Mouse (Mus musculus) kidney, adult 8-10 months (tissue): ENCODE measurements at regions not wholly inside any gene's neighbourhood (a gene's known extent, or its start where the extent isn't known, plus 50 kb on each side); places are given as distances from the start of the nearest gene placed in this dataset.
A peak's percentile ranks its signal among the peaks of the same experiment; 100 is the strongest.

Experiments
- DNase-seq, 2 experiments: peaks; one replicate each; pipeline ENCODE4 v3.0.0; 2022

DNA sequence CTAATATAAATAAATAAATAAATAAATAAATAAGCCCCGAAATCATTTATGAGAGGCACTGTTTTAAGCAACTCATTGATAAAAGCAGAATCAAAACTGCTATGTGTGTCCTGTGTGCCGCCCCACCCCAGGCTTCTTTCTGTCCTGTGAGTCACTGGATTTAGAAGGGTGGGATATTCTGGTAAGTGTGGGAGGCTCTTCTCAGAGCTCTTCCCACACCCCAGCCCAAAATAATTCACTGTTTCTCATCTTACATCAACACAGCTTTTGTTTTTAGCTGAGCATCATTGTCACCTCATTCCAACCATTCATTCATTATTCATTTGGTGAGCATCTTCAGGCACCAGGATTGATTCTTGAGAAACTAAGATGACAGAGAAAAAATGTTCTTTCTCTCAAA lies 118.4 kb downstream of the Barx2 start:
- DNase-seq, result no peak

GRCm38 (mm10) chr9:31775956-31776355 lies 137.3 kb downstream of the Barx2 start:
- DNase-seq, result no peak

GRCm38 (mm10) chr9:31765401-31765800 lies 147.9 kb downstream of the Barx2 start:
- DNase-seq, result no peak

- no peak for DNase-seq
Observed at GRCm38 (mm10) chr9:31757894-31758561, 155.2 kb downstream of the Barx2 start.

GRCm38 (mm10) chr9:31730443-31730842 lies 182.8 kb downstream of the Barx2 start:
- no peak for DNase-seq

- no peak for DNase-seq
Observed at GRCm38 (mm10) chr9:31719309-31719708, 194.0 kb downstream of the Barx2 start.

DNA sequence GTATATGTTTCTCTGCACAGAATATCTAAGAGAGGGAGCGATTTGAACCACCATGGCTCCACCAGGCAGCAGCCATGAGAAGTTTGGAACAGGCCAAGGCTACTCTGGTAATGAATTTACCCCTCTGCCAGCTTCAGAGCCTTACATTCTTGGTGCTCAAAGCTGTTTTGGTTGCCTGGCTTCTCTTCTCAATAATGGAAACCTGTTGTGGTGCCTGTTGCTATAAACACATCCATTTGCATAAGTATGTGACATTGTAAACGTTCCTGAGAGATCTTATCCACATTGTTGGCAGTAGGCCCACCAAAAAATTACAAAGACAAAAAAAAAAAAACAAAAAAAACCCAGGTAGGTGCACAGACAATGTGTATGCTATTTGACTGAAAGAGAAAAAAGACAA lies 203.2 kb downstream of the Barx2 start:
- DNase-seq, result peak in 1 of 2 experiments; percentile 35

- DNase-seq, result no peak
Observed at GRCm38 (mm10) chr9:31706688-31707087, 206.6 kb downstream of the Barx2 start.

DNA sequence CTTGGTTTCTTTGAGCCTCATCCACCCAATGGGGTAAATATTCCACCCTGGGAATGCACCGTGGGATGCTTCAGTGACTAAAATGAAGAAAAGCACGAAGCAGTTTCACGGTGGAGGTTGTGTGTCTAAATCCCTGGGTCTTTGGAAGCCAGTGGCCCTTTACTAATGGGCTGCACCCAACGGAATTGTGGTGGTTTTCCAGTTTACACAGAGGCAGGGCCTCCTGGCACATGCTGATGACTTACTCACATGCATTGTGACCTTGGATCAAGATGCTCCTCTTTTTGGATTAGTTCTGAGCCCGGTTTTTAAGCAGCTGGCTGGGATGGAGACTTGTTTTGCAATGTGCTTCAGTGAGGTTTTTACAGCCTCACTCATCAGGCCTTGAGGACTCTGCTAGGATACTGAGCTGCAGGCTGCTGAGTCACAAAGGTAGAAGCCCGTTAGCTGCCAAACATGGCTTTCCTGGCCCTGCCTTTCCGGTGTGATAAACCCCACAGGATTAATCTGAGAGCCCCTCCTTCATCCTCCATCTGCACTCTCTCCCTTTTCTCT lies 222.3 kb downstream of the Barx2 start:
- DNase-seq, result no peak

- DNase-seq, result no peak
Observed at GRCm38 (mm10) chr9:31688398-31688705, 224.1 kb upstream of the Tmem45b start.

DNA sequence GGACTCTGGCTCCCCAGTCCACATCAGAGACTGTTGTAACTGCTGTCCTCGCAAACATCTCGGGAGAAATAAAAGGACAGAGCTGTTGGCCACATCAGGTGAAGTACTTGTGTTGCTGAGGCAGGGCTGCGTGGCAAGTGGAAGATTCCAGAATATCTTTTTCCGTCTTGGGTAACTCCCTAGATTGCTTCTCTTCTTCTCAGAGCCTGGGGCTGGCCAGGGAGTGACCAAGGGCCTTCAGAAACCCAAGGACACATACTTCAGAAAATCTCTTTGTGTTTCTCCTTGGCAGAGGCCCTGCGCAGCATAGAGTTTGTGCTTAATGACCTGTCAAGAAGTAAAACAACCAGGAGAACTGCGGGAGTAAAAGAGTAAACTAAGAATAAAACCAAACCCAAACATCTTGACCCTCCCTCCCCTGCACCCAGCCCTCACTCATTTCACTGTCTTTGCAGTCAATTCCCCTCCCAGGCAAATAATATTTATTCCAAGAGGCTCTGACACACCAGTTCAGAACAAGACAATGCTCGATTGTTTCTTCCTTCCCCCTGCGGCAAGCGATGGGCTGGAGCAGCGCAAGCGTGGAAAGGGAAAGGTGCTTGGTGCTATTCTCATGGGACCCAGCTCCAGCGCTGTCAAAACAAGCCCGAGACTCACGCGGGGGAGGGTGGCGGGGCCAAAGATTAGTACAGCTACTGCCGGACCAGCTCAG lies 223.6 kb upstream of the Tmem45b start:
- peak in 1 of 2 experiments; percentile 48 for DNase-seq

GRCm38 (mm10) chr9:31686466-31686865 lies 222.2 kb upstream of the Tmem45b start:
- DNase-seq, result no peak

GRCm38 (mm10) chr9:31684812-31685188 lies 220.5 kb upstream of the Tmem45b start:
- no peak for DNase-seq

DNA sequence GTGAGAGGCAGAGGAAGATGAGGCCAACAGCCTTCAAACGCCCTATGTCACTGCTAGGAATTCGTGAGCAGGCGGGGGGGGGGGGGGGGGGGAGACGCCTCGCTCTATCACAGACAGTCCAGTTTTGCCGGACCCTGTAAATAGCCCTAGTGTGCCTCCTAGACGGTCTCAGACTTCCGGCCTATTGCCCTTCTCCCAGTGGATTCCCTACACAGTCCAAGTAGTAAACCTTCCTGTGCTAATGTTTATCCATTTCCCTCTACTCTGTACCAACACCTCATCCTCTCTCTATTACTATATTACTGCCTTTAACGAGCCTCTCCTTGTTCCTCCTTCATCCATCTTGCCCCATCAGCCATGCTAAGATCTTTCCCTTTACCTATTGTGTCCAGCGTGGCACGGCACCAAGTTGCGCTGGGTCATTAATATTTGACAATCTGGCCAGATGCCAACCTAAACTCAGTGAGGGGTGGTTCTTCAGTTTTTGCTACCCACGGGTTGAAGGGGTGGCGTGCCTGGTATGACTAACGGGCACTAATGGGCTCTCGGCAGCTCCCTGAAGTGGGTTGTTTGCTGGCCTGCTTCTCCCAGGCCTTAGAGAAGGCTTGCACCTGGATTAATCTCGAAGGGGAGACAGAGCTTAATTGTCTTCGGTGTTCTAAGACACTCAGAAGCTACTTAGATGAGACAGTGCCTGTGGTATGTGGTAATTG lies 220.0 kb upstream of the Tmem45b start:
- peak in 1 of 2 experiments; percentile 33 for DNase-seq

DNA sequence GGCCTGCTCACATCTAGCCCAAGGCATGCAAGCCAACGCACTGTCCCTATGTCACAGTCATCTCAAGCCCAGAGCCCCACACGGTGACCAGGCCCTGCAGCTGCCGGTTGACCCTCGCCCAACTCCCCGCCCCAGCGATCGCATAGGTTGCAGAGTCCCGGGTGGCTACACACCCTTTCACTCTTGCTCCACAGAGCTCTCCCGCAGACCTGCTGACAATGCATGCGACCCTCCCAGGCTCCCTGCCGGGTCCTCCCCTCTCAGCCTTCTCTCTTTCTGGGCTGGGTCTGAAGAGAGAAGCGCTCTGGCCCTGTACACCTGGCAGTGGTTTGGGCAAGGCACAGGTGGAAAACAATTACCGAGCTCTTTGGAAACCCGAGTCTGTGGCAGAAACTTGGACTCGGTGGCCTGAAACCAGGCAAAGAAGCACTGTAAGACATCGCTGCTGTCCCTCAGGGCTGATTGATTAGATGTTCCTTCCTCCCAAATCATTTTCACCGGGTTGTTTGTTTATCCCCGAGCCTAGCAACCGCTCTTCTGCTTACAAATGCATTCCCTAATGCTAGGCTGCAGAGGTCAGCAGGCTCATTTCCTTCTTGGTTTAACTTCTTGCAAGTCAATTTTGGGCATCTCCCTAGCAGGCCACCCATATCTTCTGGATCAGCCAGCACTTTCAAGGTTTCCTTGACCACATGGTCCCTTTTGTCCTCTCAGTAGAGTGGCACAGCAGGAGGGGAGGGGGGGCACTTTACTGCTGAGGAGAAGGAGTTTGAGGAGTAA lies 219.2 kb upstream of the Tmem45b start:
- DNase-seq, result peak in 1 of 2 experiments; percentile 14

- DNase-seq, result no peak
Observed at GRCm38 (mm10) chr9:31682893-31683292, 218.6 kb upstream of the Tmem45b start.

- DNase-seq, result no peak
Observed at GRCm38 (mm10) chr9:31677150-31677549, 212.9 kb upstream of the Tmem45b start.

DNA sequence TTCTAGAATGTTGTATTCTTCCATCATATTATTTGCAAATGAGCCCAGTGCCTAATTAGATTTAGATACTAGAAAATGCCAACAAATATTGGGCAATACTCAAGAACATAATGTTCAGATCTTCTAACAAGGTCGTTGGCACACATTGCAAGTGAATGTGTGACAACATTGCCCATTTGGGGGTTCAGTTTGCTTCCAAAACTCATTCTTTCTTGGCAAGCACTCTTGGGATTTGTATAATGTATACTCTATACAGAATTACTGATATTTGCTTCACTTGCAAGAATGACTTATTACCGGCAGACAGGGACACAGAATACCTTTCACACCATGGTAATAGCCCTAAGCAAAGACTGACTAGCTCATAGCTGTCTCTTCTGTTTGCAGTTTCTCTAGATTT lies 194.8 kb upstream of the Tmem45b start:
- DNase-seq, result no peak

GRCm38 (mm10) chr9:31657612-31658011 lies 193.3 kb upstream of the Tmem45b start:
- no peak for DNase-seq

DNA sequence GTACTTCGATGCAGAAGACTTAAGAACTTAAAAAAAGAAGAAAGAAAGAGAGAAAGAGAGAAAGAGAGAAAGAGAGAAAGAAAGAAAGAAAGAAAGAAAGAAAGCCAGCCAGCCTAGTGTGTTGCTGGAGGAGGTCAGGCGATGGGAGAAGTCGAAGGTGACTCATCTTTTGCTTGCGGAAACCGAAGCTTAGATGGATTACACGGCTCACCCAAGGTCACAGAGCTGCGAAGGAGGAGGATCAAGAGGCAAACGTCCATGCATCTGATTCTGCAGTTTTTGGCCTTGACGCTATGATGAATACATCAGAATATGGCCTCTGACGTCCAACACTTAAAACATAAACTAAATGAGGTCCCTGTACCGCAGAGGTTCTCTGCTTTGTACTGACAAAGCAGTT lies 192.4 kb upstream of the Tmem45b start:
- DNase-seq, result no peak

DNA sequence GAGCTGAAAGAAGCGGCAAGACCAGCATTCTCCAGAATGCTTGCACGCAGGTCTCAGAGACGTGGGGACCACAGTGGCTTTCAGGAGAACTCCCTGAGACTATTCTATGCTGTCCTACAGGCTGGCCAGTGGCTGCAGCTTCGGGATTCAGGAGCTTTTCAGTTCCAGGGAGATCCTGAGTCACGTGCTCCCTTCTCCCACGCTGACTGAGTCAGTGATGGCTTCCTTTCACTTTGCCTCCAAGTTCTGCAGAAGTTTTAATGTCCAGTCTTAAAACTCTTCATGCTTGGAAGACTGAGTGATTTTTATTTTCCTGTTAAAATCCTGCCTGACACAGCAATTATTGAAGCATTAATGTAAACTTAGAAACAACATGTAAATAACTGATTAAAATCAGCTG lies 190.5 kb upstream of the Tmem45b start:
- no peak for DNase-seq

GRCm38 (mm10) chr9:31654213-31654612 lies 190.0 kb upstream of the Tmem45b start:
- DNase-seq, result no peak

DNA sequence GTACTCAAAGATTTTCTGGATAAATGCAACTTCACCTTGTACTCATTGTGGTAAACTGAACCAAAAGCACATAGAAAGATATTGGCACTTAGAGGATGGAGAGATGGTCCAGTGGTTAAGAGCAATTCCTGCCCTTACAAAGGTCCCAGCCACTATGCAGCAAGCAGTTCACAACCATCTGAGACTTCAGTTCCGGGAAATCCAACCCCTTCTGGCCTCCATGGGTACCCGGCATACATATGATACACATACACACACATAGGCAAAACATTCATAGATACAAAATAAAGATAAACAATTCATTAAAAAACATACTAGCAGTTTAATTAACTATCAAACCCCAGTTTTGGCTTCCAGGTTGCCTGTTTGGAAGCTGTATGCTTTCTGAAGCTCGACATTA lies 189.5 kb upstream of the Tmem45b start:
- no peak for DNase-seq
